Mouse (Mus musculus): Measurements from ENCODE around the gene Noc3l.

Noc3l gene

DNA sequence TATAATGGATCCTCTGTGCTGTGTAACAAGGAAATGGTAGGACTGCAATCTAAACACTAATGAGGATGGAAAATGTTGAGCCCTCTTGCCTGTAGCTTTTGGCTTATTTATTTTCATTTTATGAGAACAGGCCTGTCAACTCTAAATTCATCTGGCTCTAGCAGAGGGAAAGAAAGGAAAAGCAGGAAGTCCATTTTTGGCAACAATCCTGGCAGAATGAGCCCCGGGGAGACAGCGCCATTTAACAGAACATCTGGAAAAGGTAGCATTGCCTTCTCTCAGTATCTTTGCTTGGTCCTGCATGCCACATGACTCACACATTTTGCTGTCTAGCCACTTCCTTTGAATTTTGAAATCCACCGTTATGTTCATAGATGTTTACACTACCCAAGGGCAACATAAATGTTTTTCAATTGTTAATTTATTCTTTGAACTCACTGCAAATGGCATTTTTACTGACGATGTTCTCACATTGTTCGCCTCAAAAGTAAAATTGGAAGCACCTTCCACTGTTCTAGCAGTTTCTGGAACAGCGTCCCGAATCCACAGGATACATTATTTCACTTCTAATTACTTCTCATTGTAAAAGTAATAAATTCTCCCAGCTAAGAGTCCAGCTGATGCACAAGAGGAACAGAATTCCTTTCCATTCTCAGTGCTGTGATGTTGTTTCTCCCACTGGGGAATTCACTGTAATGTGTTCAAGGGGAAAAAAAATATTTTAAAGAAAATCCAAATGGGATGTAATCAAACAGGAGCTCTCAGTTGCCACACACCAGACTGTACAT is 60.2 kb downstream of the Noc3l start:
- intact Hi-C loops (cut with DNase I): no loop called here

DNA sequence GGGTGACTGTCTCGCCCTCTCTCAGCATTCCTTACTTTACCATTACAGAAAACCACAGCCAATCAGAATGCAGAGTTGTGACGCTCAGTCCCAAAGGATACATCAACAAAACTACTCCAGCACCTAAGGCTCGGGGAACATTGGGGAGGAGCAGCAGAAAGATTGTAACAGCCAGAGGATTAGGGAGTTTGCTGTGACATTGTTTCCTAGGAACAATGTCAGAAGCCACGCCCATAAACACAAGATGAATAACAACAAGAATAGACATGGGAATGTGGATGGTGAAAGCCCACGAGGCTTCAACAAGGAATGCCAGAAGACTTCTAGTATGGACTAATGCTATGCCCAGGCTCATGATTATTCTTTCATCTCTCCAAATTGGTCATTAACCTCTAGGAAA is 61.0 kb downstream of the Noc3l start:
- intact Hi-C loops (cut with DNase I): no loop called here

DNA sequence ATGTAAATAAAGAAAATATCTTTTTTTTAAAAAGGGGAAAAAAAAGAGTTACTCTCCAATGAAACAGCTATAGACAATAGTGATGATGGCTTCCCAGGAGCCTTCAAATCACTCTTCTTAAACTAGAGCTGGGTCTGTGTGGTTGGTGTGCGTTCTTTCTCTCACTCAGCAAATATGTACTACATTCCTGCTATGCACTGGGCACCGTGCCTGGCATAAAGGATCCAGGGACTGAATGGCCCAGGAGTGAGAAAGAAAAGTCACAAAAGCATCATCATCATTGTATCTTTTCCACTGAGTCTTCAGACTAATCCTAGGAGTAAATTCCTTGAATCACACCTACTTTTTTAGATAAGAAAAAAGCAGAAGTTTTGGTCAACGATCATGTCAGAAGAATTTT is 61.9 kb downstream of the Noc3l start:
- intact Hi-C loops (cut with DNase I): no loop called here

DNA sequence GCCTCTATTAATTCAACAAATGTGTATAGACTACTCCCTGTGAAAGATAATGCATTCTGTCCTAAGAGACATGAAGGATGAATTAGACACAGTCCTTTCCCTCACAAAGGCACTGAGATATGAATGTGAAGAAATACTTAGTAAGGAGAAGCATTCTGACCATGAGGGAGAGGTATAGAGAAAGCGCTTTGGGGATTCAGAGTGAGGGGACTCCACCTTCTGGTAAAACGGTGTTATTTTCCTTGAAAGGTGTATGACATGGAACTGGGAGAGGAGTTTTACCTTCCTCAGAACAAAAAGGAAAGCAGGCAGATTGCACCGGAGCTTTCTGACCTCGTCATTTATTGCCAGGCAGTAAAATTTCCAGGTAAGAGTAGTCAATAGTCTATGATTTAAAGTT is 68.8 kb downstream of the Noc3l start:
- intact Hi-C loops (cut with DNase I): no loop called here

DNA sequence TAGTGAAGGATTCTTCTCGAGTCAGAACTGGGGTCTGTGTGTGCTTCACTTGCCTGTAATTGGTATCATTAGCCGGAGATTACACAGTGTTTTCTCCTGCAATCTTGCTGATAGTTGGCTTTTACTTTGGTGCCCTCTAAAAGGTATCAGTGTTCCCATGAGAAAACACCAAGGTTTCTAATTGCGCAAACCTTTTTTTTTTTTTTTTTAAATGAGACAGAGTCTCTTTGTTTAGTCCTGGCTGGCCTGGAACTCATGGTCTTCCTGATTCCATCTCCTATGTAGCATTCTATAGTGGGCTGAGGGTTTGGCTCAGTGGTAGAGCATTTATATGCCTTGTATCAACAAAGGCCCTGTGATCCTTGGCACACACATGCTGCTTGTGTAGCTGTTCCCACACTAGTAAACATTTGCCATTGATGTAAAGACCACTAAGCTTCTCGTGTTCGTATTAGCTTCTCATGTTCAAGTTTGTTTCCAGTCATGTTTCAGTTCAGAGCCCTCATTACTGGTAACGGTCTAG is 72.5 kb downstream of the Noc3l start:
- intact Hi-C loops (cut with DNase I): no loop called here

DNA sequence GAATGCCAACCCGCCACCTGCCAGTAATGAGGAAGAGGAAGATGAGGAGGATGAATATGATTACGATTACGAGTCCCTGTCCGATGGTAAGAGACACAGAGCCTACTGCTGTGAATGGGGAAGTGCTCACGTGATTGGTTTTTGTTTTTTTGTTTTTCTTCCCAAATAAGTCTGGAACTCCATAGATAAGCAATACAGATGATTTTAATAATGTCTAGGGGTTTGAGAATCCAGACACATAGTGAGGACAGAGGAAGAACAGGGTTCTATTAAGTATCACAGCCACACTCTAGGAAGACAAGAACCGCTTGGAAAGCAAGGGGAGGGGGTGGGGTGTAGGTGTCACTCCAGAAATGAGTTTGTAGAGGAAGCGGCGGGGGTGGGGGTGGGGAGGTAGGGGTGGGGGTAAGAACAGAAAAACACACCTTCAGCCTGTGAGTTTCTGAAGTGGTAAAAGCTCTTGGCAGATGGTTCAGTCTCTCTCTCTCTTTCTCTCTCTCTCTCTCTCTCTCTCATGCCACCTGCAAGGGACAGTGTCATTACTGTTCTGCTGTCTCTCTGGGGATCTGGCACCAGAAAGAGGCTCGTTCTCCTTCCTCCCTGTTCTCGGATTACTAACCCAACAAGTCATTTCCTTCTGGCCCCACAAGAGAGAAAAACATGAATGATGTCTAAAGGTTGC is 73.1 kb downstream of the Noc3l start:
- intact Hi-C loops (cut with DNase I): no loop called here

DNA sequence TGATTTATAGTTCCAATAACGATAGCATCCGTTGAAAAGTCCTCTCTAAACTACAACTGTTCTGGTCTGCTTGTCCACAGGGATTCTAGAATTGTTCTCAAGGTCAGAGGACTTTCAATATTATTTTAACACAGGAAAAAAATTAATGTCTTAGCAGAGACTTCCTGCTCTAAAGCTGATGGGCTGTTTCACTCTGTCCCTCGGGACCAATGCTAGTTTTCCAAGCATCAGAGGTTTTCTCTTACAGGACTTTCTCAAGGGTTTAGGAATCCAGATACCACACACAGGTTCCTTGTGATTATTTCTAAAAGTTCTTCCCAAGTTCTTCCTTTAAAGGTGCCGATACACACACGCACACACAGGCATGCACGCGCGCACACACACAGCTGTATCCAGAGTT is 74.5 kb downstream of the Noc3l start:
- intact Hi-C loops (cut with DNase I): no loop called here

Data from adrenal gland (tissue).